8 mouse cellular contexts compared by ENCODE assay signal in the genomic region with DNA sequence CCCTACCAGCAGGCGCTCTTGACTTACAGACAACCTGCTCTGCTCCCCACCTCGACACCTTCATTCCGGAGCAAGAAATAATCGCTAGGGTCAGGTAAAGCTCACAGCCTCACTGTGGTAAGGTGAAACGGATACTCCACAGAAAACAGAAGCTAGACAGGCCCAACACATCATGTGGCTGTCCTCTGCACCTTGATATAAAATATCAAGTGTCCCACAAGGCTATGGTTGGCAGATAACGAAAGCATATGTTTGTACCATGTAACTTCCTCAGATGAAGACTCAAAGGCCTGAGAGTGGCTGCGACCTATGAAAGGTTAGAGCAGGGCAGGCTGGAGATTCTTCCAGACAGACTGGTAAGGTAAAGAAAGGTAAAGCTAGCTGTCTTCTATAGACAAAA. TPM values are rescaled to one million over a fixed set of nuclear protein-coding genes. Genes with fewer than 3 reads are reported as not detected.
A peak's percentile ranks its signal among the peaks of the same experiment; 100 is the strongest.
DNase-seq lines count a peak whose midpoint lies in the region; ATAC-seq and TF ChIP-seq lines count a peak whose summit lies in the region.
"Had no signal": no experiment of that assay in that cellular context is flagged by ENCODE, and none has a peak within 500 bp of the region (broad histone marks: within the 10 kb centered on the region; RNA-seq: fewer than 3 reads in every experiment).

No protein-coding gene starts in this region.

- peaks cover 40% of the 10 kb centered on the region for H3K36me3 ChIP-seq in G1E (replicated peaks)
- peaks cover 7% of the 10 kb centered on the region for H3K36me3 ChIP-seq in hindbrain, embryonic 14.5 days (replicated peaks; ENCODE audit: control insufficient read depth, insufficient read depth)
- peaks cover 11% of the 10 kb centered on the region for H3K36me3 ChIP-seq in liver, postnatal 0 days (replicated peaks; ENCODE audit: insufficient read depth, low read length)
- no peaks in the 10 kb centered on the region for H3K36me3 ChIP-seq in kidney, adult 2 months (ENCODE audit: control insufficient read depth, insufficient read depth, low read length)

- no peak for TF ChIP-seq POLR2A in bone marrow macrophage, adult 2 months (IDR thresholded peaks at IDR 0.05; ENCODE audit: borderline replicate concordance, low read depth, low read length)
- no peak for TF ChIP-seq POLR2A in kidney, adult 2 months (IDR thresholded peaks at IDR 0.05; ENCODE audit: low read depth, low read length)

- 94% methylated on average over 7 of the region's 7 CpGs for WGBS in hindbrain, embryonic 14.5 days
- WGBS in liver, postnatal 0 days (ENCODE audit: insufficient replicate concordance), result 66% methylated on average over 7 of the region's 7 CpGs
- 82% methylated on average over 7 of the region's 7 CpGs for WGBS in kidney, adult 2 months

- peak overlapping the region; percentile 95 for H3K4me2 ChIP-seq in hindbrain, embryonic 14.5 days (replicated peaks)
- peak overlapping the region; percentile 85 for H3K4me2 ChIP-seq in liver, postnatal 0 days (ENCODE audit: low read depth, low read length)

- no peak for ATAC-seq in G1E (ENCODE audit: extremely low read depth, insufficient number of reproducible peaks, low FRiP score, poor library complexity, severe bottlenecking)
- ATAC-seq in hindbrain, embryonic 14.5 days (ENCODE audit: low FRiP score), result no peak
- no peak for ATAC-seq in liver, postnatal 0 days

- H3K27ac ChIP-seq in bone marrow macrophage, adult 2 months (ENCODE audit: insufficient read depth, low read depth, low read length), result no peak overlapping the region
- no peak overlapping the region for H3K27ac ChIP-seq in hindbrain, embryonic 14.5 days
- peak overlapping the region; percentile 84 for H3K27ac ChIP-seq in liver, postnatal 0 days (ENCODE audit: low read depth)
- H3K27ac ChIP-seq in kidney, adult 2 months (ENCODE audit: insufficient read depth, low read depth, low read length), result no peak overlapping the region

- no peak for TF ChIP-seq CTCF in G1E (IDR thresholded peaks at IDR 0.05; ENCODE audit: low read depth, low read length)
- no peak for TF ChIP-seq CTCF in bone marrow macrophage, adult 2 months (IDR thresholded peaks at IDR 0.05; ENCODE audit: low read depth, low read length)
- no peak for TF ChIP-seq CTCF in liver, postnatal 0 days (IDR thresholded peaks at IDR 0.05; ENCODE audit: low read depth)
- TF ChIP-seq CTCF in kidney, adult 2 months (conservative IDR thresholded peaks at IDR 0.05; ENCODE audit: insufficient read depth, insufficient read length, low read depth, low read length), result no peak

- intact Hi-C loops in left cerebral cortex, postnatal 14 days (cut with DNase I), result no loop called here

- DNase-seq in G1E (ENCODE audit: low spot score), result no peak
- no peak for DNase-seq in hindbrain, embryonic 14.5 days (ENCODE audit: low spot score)
- no peak for DNase-seq in liver, postnatal 0 days
- DNase-seq in kidney, adult 2 months, result no peak
- DNase-seq in left cerebral cortex, postnatal 14 days (ENCODE audit: low spot score in 2 of 2), result no peak
- no peak for DNase-seq in spleen, postnatal 14 days (ENCODE audit: low spot score in 2 of 2)

- H3K4me1 ChIP-seq in G1E (ENCODE audit: insufficient read depth, low read depth, low read length), result peaks cover 42% of the 10 kb centered on the region
- H3K4me1 ChIP-seq in bone marrow macrophage, adult 2 months (ENCODE audit: control insufficient read depth, insufficient read depth, low read length), result peaks cover 15% of the 10 kb centered on the region
- H3K4me1 ChIP-seq in hindbrain, embryonic 14.5 days (replicated peaks; ENCODE audit: control insufficient read depth, insufficient read depth, low read length), result peaks cover 19% of the 10 kb centered on the region
- H3K4me1 ChIP-seq in liver, postnatal 0 days (ENCODE audit: insufficient read depth), result peaks cover 44% of the 10 kb centered on the region
- H3K4me1 ChIP-seq in kidney, adult 2 months (ENCODE audit: control insufficient read depth, insufficient read depth, low read length), result peaks cover 11% of the 10 kb centered on the region; the same call in 1 of the 2 replicates

- H3K9me3 ChIP-seq in G1E (replicated peaks), result no peaks in the 10 kb centered on the region
- no peaks in the 10 kb centered on the region for H3K9me3 ChIP-seq in hindbrain, embryonic 14.5 days (ENCODE audit: control insufficient read depth, low read length)
- no peaks in the 10 kb centered on the region for H3K9me3 ChIP-seq in liver, postnatal 0 days (ENCODE audit: low read length)

- H3K27me3 ChIP-seq in G1E (ENCODE audit: insufficient read depth, low read length), result no peaks in the 10 kb centered on the region
- no peaks in the 10 kb centered on the region for H3K27me3 ChIP-seq in hindbrain, embryonic 14.5 days (ENCODE audit: control insufficient read depth, insufficient read depth, low read length)
- H3K27me3 ChIP-seq in liver, postnatal 0 days (ENCODE audit: insufficient read depth, low read length), result no peaks in the 10 kb centered on the region
- no peaks in the 10 kb centered on the region for H3K27me3 ChIP-seq in kidney, adult 2 months (replicated peaks; ENCODE audit: control insufficient read depth, insufficient read depth, low read length)

- H3K9ac ChIP-seq in hindbrain, embryonic 14.5 days, result no peak overlapping the region
- H3K9ac ChIP-seq in liver, postnatal 0 days (replicated peaks), result peak overlapping the region; percentile 86

- TF ChIP-seq EP300 in liver, postnatal 0 days (IDR thresholded peaks at IDR 0.05; ENCODE audit: low read depth), result peak; percentile 77; the same call in 1 of the 2 replicates

- H3K4me3 ChIP-seq in G1E (ENCODE audit: low read depth, low read length), result peak overlapping the region; percentile 98; the same call in 1 of the 2 replicates
- H3K4me3 ChIP-seq in bone marrow macrophage, adult 2 months (ENCODE audit: insufficient read depth, low read length), result 0 out of 2 replicates have a peak overlapping the region, but pooled peaks have one; percentile 99
- no peak overlapping the region for H3K4me3 ChIP-seq in hindbrain, embryonic 14.5 days (replicated peaks; ENCODE audit: low read length)
- peak overlapping the region; percentile 81 for H3K4me3 ChIP-seq in liver, postnatal 0 days (ENCODE audit: low read depth, low read length)
- no peak overlapping the region for H3K4me3 ChIP-seq in kidney, adult 2 months (ENCODE audit: insufficient read depth, low read depth, low read length)

RNA-seq across cellular contexts. Expression of a gene that starts 4.5 kb away (rescaled TPM):
- total RNA-seq in G1E (2014; fragmentation: Nextera tagmentation) (52.6 and 62.0 TPM in 2 replicates), G1E (2017) (20.2 and 26.8 TPM in 2 replicates)
- polyA plus RNA-seq in G1E (2012), result 13.9 and 54.8 TPM in 2 replicates
- polyA plus RNA-seq in bone marrow macrophage, adult 2 months (2012; ENCODE audit: insufficient read depth, insufficient read length, missing spikeins), result 28.5 and 28.9 TPM in 2 replicates
- 60.1 and 60.8 TPM in 2 replicates for polyA plus RNA-seq in hindbrain, embryonic 14.5 days (2014; fragmentation: Nextera tagmentation; extraction: Ambion mirVana)
- 53.6 and 54.2 TPM in 2 replicates for polyA plus RNA-seq in liver, postnatal 0 days (2015; fragmentation: Nextera tagmentation; extraction: Ambion mirVana)
- 43.3 and 47.1 TPM in 2 replicates for polyA plus RNA-seq in kidney, adult 2 months (2012; rRNA removed)
- total RNA-seq in left cerebral cortex, postnatal 14 days (2021), result 10 to 100 TPM; 43.4 to 44.5 TPM

RNA-seq across cellular contexts. Expression of a gene that starts 37.7 kb away (rescaled TPM):
- total RNA-seq in G1E (2014; fragmentation: Nextera tagmentation), result not detected in 2 replicates
- total RNA-seq in G1E (2017), result not detected in 2 replicates
- not detected in 2 replicates for polyA plus RNA-seq in G1E (2012)
- polyA plus RNA-seq in bone marrow macrophage, adult 2 months (2012; ENCODE audit: insufficient read depth, insufficient read length, missing spikeins), result not detected in 2 replicates
- 25.3 and 28.0 TPM in 2 replicates for polyA plus RNA-seq in hindbrain, embryonic 14.5 days (2014; fragmentation: Nextera tagmentation; extraction: Ambion mirVana)
- polyA plus RNA-seq in liver, postnatal 0 days (2015; fragmentation: Nextera tagmentation; extraction: Ambion mirVana), result 0.07 TPM in 1 of 2 replicates, not detected in the other
- polyA plus RNA-seq in kidney, adult 2 months (2012; rRNA removed), result 0.35 and 0.45 TPM in 2 replicates
- 1 to 10 TPM; 6.8 to 8.1 TPM for total RNA-seq in left cerebral cortex, postnatal 14 days (2021)
- total RNA-seq: common myeloid progenitor, adult 5-6 weeks had no signal

Comparison
In these comparisons a context has a peak if more than half of its experiments do, and no peak if none do; other contexts are left out.
1. H3K4me3 ChIP-seq: peak in G1E (single experiment), bone marrow macrophage, adult 2 months (single experiment) and liver, postnatal 0 days (single experiment); none in hindbrain, embryonic 14.5 days (single experiment) and kidney, adult 2 months (single experiment).
2. RNA of a gene that starts 37.7 kb away (polyA plus RNA-seq): 25.3 to 28.0 TPM in hindbrain, embryonic 14.5 days; 0.35 to 0.45 TPM in kidney, adult 2 months, 0.07 TPM in liver, postnatal 0 days, not detected in G1E and not detected in bone marrow macrophage, adult 2 months; every median in the first group is over 10 times any median in the second.